Mouse (Mus musculus) E14TG2a.4 (cell line): Measurements from ENCODE around the gene Atp5h.
A peak's percentile ranks its signal among the peaks of the same experiment; 100 is the strongest.
"Not testable (repeated sequence)": the region's sequence is repeated elsewhere in the genome, so short reads cannot be mapped to it uniquely, and the experiment has no call there.

Experiments used
- H3K27me3 ChIP-seq: 2 replicates; pipeline ENCODE4 v1.6.1; 2014; ENCODE audit warnings: low read length, control low read depth; ENCODE audit not compliant: insufficient read depth
- H3K36me3 ChIP-seq: 2 replicates; pipeline ENCODE4 v1.6.1; 2014; ENCODE audit warnings: low read length, control low read depth; ENCODE audit not compliant: insufficient read depth
- H3K4me1 ChIP-seq: replicated peaks from 2 replicates; pipeline ENCODE4 v1.6.1; 2014; ENCODE audit warnings: low read depth, low read length, control low read depth
- H3K4me3 ChIP-seq: replicated peaks from 2 replicates; pipeline ENCODE4 v1.5.1; 2014; ENCODE audit warnings: mild to moderate bottlenecking, low read length
- H3K9me3 ChIP-seq: 2 replicates; pipeline ENCODE4 v1.6.1; 2014; ENCODE audit warnings: low read length, control low read depth
- CTCF ChIP-seq: conservative IDR thresholded peaks from 2 replicates; pipeline ENCODE4 v1.5.1; 2014; ENCODE audit warnings: low read length
- NANOG ChIP-seq: IDR thresholded peaks from 2 replicates; pipeline ENCODE4 v1.6.1; 2014; ENCODE audit warnings: borderline replicate concordance, low read length, mixed read lengths
- POU5F1 ChIP-seq: IDR thresholded peaks from 2 replicates; pipeline ENCODE4 v1.6.1; 2014; ENCODE audit warnings: low read length, borderline replicate concordance

Atp5h gene

DNA sequence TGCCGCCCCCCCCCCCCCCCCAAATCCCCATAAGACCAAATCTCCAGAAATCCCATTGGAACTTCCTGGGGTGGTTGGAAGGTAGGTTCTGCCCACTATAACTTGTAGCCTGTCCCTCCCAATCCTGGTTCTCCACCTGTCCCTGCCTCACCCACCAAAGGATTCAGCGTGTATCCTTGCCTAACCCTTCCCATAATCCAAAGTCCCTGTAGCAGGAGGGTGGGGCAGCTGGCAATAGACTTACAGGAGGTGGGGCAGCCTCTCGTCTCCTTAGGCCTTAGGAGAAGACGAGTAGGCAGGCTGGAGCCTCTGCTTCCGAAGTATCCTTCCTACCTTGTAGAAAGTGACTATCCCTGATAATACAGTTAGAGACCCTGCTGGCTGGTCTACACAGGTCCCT, 36.4 kb upstream of the Atp5h start:
- Histone ChIP-seq H3K9me3 (peaks cover 3% of the 10 kb centered on the region; the same call in 1 of the 2 replicates), H3K4me1 (peaks cover 40% of the 10 kb centered on the region), H3K36me3 (no peaks in the 10 kb centered on the region), H3K27me3 (peaks cover 18% of the 10 kb centered on the region), H3K4me3 (0 out of 2 replicates have a peak overlapping the region, but pooled peaks have one; percentile 1)
- no peak for TF ChIP-seq POU5F1

DNA sequence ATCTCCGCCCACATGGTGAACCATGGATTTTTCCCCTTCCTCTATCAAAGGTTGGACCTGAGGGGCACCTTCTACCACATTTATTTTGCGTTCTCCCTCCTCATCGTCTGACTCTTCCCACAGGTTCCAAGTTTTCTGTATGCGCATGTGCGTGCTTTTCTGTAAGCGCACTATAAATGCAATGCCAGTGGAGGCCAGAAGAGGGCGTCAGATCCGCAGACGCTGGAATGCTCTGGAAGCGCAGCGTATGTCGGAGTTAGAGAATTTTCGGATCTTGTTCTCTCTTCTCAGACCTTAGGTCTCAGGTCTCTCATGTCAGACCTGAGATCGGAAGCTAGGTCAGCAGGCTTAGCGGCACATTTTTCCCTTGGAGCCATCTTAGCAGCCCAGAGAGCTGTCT, 35.9 kb upstream of the Atp5h start:
- H3K36me3 ChIP-seq = no peaks in the 10 kb centered on the region
- H3K9me3 ChIP-seq = peaks cover 3% of the 10 kb centered on the region; the same call in 1 of the 2 replicates
- H3K4me1 ChIP-seq = peaks cover 36% of the 10 kb centered on the region
- H3K27me3 ChIP-seq = peaks cover 21% of the 10 kb centered on the region
- TF ChIP-seq POU5F1 (peak; percentile 61; the same call in 1 of the 2 replicates), CTCF (peak; percentile 91), NANOG (no peak)
- no peak overlapping the region for H3K4me3 ChIP-seq

GRCm38 (mm10) chr11:115454822-115455221, 35.1 kb upstream of the Atp5h start:
- not testable (repeated sequence) for H3K36me3 ChIP-seq, H3K9me3 ChIP-seq, H3K4me3 ChIP-seq
- peaks cover 38% of the 10 kb centered on the region for H3K4me1 ChIP-seq
- peak; percentile 66 for TF ChIP-seq CTCF
- peaks cover 25% of the 10 kb centered on the region for H3K27me3 ChIP-seq

DNA sequence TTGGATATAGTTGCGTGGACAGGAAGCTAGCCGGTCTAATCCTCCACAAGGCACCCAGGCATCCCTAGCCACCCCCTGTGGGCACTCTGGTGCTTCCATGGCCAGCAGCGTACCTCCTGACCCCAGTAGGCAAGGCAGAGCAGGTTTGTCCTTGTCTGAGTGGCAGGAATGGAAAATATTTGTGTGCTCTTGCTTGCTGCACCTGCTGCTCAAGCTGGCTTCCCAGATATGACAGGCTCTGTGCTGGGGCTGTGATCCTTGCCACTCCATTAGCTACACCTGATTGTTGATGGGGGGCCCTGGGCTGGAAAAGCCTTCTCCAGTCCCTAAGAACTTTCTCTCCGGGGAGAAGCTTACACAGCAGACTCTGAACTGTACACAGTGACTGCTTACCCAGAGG, 33.5 kb upstream of the Atp5h start:
- H3K27me3 ChIP-seq = peaks cover 39% of the 10 kb centered on the region
- TF ChIP-seq CTCF (no peak), POU5F1 (no peak), NANOG (no peak)
- no peaks in the 10 kb centered on the region for H3K36me3 ChIP-seq
- H3K4me1 ChIP-seq = peaks cover 53% of the 10 kb centered on the region
- H3K4me3 ChIP-seq = no peak overlapping the region
- peaks cover 3% of the 10 kb centered on the region; the same call in 1 of the 2 replicates for H3K9me3 ChIP-seq

DNA sequence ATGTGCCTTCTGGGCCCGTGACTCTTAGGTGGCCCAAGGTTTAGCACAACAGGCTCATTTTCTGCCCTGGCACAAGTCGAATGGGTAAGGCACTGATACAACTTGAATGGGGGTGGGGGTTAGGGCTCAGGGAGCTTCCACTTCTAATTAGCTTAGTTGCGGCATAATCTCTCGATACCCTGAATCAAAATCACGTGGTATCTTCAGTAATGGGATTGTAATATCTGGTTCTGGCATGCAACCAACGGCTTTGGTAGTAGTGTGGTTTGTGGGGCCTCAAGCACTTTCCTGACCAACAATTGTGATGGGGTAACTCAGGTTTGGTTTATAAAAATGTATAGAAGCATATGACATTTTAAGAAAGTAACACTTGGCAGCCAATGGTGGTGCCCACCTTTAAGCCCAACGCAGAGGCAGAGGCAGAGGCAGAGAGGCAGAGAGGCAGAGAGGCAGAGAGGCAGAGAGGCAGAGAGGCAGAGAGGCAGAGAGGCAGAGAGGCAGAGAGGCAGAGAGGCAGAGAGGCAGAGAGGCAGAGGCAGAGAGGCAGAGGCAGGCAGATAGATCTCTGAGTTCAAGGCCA, 32.6 kb upstream of the Atp5h start:
- Histone ChIP-seq H3K4me3 (no peak overlapping the region), H3K27me3 (peaks cover 45% of the 10 kb centered on the region), H3K4me1 (peaks cover 56% of the 10 kb centered on the region), H3K36me3 (no peaks in the 10 kb centered on the region), H3K9me3 (peaks cover 3% of the 10 kb centered on the region; the same call in 1 of the 2 replicates)
- TF ChIP-seq CTCF (no peak), NANOG (no peak), POU5F1 (no peak)

GRCm38 (mm10) chr11:115451781-115452241, 32.0 kb upstream of the Atp5h start:
- peaks cover 51% of the 10 kb centered on the region for H3K27me3 ChIP-seq
- no peaks in the 10 kb centered on the region for H3K36me3 ChIP-seq
- no peak overlapping the region for H3K4me3 ChIP-seq
- H3K4me1 ChIP-seq = peaks cover 56% of the 10 kb centered on the region
- TF ChIP-seq NANOG = no peak
- no peak for TF ChIP-seq POU5F1
- TF ChIP-seq CTCF = no peak
- peaks cover 3% of the 10 kb centered on the region; the same call in 1 of the 2 replicates for H3K9me3 ChIP-seq

DNA sequence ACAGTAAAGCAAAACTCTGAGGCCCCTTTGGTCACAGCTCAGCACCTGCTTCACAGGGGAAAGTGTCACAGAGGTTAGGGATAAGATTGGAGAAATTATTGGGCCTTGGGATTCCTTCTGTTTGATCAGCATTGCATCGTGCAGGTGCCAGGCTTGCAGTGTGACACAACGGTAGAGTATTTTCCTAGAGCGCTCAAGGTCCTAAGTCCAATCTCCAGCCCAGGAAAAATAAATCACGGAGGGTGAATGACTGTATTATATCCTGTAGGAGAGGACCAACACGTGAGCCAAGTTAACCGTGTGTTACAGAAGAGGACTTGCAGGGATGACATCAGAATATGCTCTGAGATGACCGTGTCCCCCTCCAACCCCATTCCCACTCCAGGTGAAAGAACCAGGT, 30.4 kb upstream of the Atp5h start:
- Histone ChIP-seq H3K9me3 (peaks cover 3% of the 10 kb centered on the region; the same call in 1 of the 2 replicates), H3K4me3 (no peak overlapping the region), H3K36me3 (no peaks in the 10 kb centered on the region), H3K4me1 (peaks cover 43% of the 10 kb centered on the region), H3K27me3 (peaks cover 58% of the 10 kb centered on the region)
- no peak for TF ChIP-seq POU5F1
- no peak for TF ChIP-seq CTCF
- no peak for TF ChIP-seq NANOG

DNA sequence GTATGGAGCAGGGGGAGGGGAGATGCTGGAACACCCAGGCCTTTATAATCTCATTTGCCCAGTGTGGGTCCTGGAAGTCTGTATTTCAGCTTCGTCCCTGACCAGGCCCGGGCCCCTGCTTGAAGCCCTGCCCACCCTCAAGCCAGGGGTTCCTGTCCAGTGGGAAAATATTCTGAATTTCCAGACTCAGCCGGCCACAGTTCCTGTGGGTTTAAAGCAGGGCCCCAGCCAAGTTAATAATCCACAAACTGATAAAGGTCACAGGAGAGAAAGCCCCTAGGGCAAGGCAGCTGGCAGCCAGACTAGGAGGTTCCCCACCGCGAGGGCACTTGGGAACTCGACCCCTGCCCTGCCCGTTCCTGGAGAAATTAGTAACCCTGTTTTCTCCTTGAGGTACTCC, 29.2 kb upstream of the Atp5h start:
- TF ChIP-seq NANOG (no peak), POU5F1 (no peak), CTCF (no peak)
- Histone ChIP-seq H3K4me3 (no peak overlapping the region), H3K4me1 (peaks cover 45% of the 10 kb centered on the region), H3K36me3 (no peaks in the 10 kb centered on the region), H3K9me3 (peaks cover 3% of the 10 kb centered on the region; the same call in 1 of the 2 replicates), H3K27me3 (peaks cover 65% of the 10 kb centered on the region)

GRCm38 (mm10) chr11:115448075-115448474, 28.3 kb upstream of the Atp5h start:
- Histone ChIP-seq H3K4me1 (peaks cover 45% of the 10 kb centered on the region), H3K36me3 (no peaks in the 10 kb centered on the region), H3K9me3 (peaks cover 3% of the 10 kb centered on the region; the same call in 1 of the 2 replicates), H3K4me3 (peak overlapping the region; percentile 67), H3K27me3 (peaks cover 61% of the 10 kb centered on the region)
- no peak for TF ChIP-seq NANOG
